Mouse (Mus musculus) frontal cortex, postnatal 25 days (tissue): Measurements from ENCODE around the gene Mesp2.

Experiments used
- DNase-seq, 2 experiments: peaks; one replicate each; pipeline ENCODE4 v3.0.0; 2022; ENCODE audit warnings: low spot score in 2 of 2

The Mesp2 gene

GRCm38 (mm10) chr7:79803887-79804286 lies 6.6 kb upstream of the Mesp2 start:
- DNase-seq, result no peak

- no peak for DNase-seq
Measured at GRCm38 (mm10) chr7:79808561-79808960, 2.0 kb upstream of the Mesp2 start.

- no peak for DNase-seq
Measured at GRCm38 (mm10) chr7:79813409-79813808, 2.9 kb downstream of the Mesp2 start.

GRCm38 (mm10) chr7:79818321-79818720 lies 7.8 kb downstream of the Mesp2 start:
- DNase-seq, result no peak

- DNase-seq, result no peak
Measured at GRCm38 (mm10) chr7:79819515-79819914, 9.0 kb downstream of the Mesp2 start.

- no peak for DNase-seq
Measured at GRCm38 (mm10) chr7:79819996-79820395, 9.5 kb downstream of the Mesp2 start.

- no peak for DNase-seq
Measured at GRCm38 (mm10) chr7:79822092-79822695, 11.7 kb downstream of the Mesp2 start.

- DNase-seq, result no peak
Measured at GRCm38 (mm10) chr7:79828341-79828740, 17.8 kb downstream of the Mesp2 start.

GRCm38 (mm10) chr7:79831145-79831544 lies 20.6 kb downstream of the Mesp2 start:
- no peak for DNase-seq

GRCm38 (mm10) chr7:79831585-79831984 lies 21.1 kb downstream of the Mesp2 start:
- no peak for DNase-seq

GRCm38 (mm10) chr7:79832980-79833379 lies 22.5 kb downstream of the Mesp2 start:
- no peak for DNase-seq

GRCm38 (mm10) chr7:79835196-79835595 lies 24.7 kb downstream of the Mesp2 start:
- no peak for DNase-seq

GRCm38 (mm10) chr7:79837247-79837646 lies 26.7 kb downstream of the Mesp2 start:
- no peak for DNase-seq

GRCm38 (mm10) chr7:79842163-79842562 lies 31.6 kb downstream of the Mesp2 start:
- no peak for DNase-seq

GRCm38 (mm10) chr7:79844090-79844802 lies 33.7 kb downstream of the Mesp2 start:
- no peak for DNase-seq

GRCm38 (mm10) chr7:79846342-79846741 lies 35.8 kb downstream of the Mesp2 start:
- DNase-seq, result no peak

GRCm38 (mm10) chr7:79847456-79848451 lies 37.2 kb downstream of the Mesp2 start:
- no peak for DNase-seq

GRCm38 (mm10) chr7:79856305-79856704 lies 45.8 kb downstream of the Mesp2 start:
- no peak for DNase-seq

- DNase-seq, result no peak
Measured at GRCm38 (mm10) chr7:79858202-79858934, 47.8 kb downstream of the Mesp2 start.

GRCm38 (mm10) chr7:79858956-79859630 lies 48.6 kb downstream of the Mesp2 start:
- DNase-seq, result no peak

GRCm38 (mm10) chr7:79860811-79861210 lies 50.3 kb downstream of the Mesp2 start, which contains the start of gene Anpep:
Gene Anpep (minus strand): TSS chr7:79861059.
- no peak for DNase-seq
